Mouse (Mus musculus): ENCODE results near the gene Fam83e.
A peak's percentile ranks its signal among the peaks of the same experiment; 100 is the strongest.

Gene Fam83e

GRCm38 (mm10) chr7:45715090-45715708 is 5.8 kb upstream of the Fam83e start, which contains the start of gene Rpl18:
Gene Rpl18 (plus strand): TSS chr7:45715457.
- DNase-seq (ENCODE audit: low spot score): peak; percentile 93

GRCm38 (mm10) chr7:45715741-45716459 is 5.1 kb upstream of the Fam83e start:
- DNase-seq (ENCODE audit: low spot score): no peak

- DNase-seq (ENCODE audit: low spot score): no peak
Observed at GRCm38 (mm10) chr7:45716460-45716857, 4.6 kb upstream of the Fam83e start.

- no peak for DNase-seq (ENCODE audit: low spot score)
Observed at GRCm38 (mm10) chr7:45716952-45717917, 3.8 kb upstream of the Fam83e start.

- DNase-seq (ENCODE audit: low spot score): peak; percentile 98
Observed at GRCm38 (mm10) chr7:45717918-45718297, 3.1 kb upstream of the Fam83e start, which contains the start of gene Sphk2. Gene Sphk2 (minus strand): TSS chr7:45718002.

- DNase-seq (ENCODE audit: low spot score): no peak
Observed at GRCm38 (mm10) chr7:45718331-45718730, 2.7 kb upstream of the Fam83e start.

GRCm38 (mm10) chr7:45719180-45719579 is 1.8 kb upstream of the Fam83e start:
- no peak for DNase-seq (ENCODE audit: low spot score)

- DNase-seq (ENCODE audit: low spot score): no peak
Observed at GRCm38 (mm10) chr7:45719738-45720412, 1.1 kb upstream of the Fam83e start.

- no peak for DNase-seq (ENCODE audit: low spot score)
Observed at GRCm38 (mm10) chr7:45721234-45721571, 191 bp downstream of the Fam83e start.

- no peak for DNase-seq (ENCODE audit: low spot score)
Observed at GRCm38 (mm10) chr7:45721642-45722347, 783 bp downstream of the Fam83e start.

- DNase-seq (ENCODE audit: low spot score): no peak
Observed at GRCm38 (mm10) chr7:45722348-45722713, 1.3 kb downstream of the Fam83e start.

- no peak for DNase-seq (ENCODE audit: low spot score)
Observed at GRCm38 (mm10) chr7:45723301-45723700, 2.3 kb downstream of the Fam83e start.

- DNase-seq (ENCODE audit: low spot score): no peak
Observed at GRCm38 (mm10) chr7:45723781-45724180, 2.8 kb downstream of the Fam83e start.

GRCm38 (mm10) chr7:45725151-45725550 is 4.1 kb downstream of the Fam83e start:
- DNase-seq (ENCODE audit: low spot score): no peak

- no peak for DNase-seq (ENCODE audit: low spot score)
Observed at GRCm38 (mm10) chr7:45725713-45726112, 4.7 kb downstream of the Fam83e start, which contains the start of gene Spaca4. Gene Spaca4 (minus strand): TSS chr7:45725813.

GRCm38 (mm10) chr7:45726419-45726818 is 5.4 kb downstream of the Fam83e start:
- no peak for DNase-seq (ENCODE audit: low spot score)

- no peak for DNase-seq (ENCODE audit: low spot score)
Observed at GRCm38 (mm10) chr7:45727625-45728024, 6.6 kb downstream of the Fam83e start.

GRCm38 (mm10) chr7:45730727-45731431 is 9.9 kb downstream of the Fam83e start:
- DNase-seq (ENCODE audit: low spot score): no peak

GRCm38 (mm10) chr7:45733477-45733876 is 12.5 kb downstream of the Fam83e start:
- DNase-seq (ENCODE audit: low spot score): no peak

GRCm38 (mm10) chr7:45739162-45739763 is 18.3 kb downstream of the Fam83e start:
- peak; percentile 71 for DNase-seq (ENCODE audit: low spot score)

All from ovary, postnatal 14 days (tissue).